Mouse (Mus musculus) G1E (cell line): Measurements from ENCODE around the gene Hbs1l.

ENCODE experiments used
- CTCF ChIP-seq: IDR thresholded peaks from 2 replicates; pipeline ENCODE4 v1.5.1; 2012; ENCODE audit warnings: low read depth, low read length, inconsistent platforms, mixed read lengths
- TAL1 ChIP-seq: conservative IDR thresholded peaks from 2 replicates; pipeline ENCODE4 v1.6.1; 2012; ENCODE audit warnings: low read depth, low read length, inconsistent platforms, mixed read lengths

GRCm38 (mm10) chr10:21369586-21369985, 73.8 kb downstream of the Hbs1l start:
- TF ChIP-seq CTCF: no peak
- TF ChIP-seq TAL1: no peak
